Mouse (Mus musculus) cerebellum, adult 2 months (tissue): ENCODE data around the gene Gm10720.
"Not testable (repeated sequence)": the region's sequence is repeated elsewhere in the genome, so short reads cannot be mapped to it uniquely, and the experiment has no call there.

Experiments
- CTCF ChIP-seq: fragments of 200-500 bp; IDR thresholded peaks from 2 replicates; pipeline ENCODE4 v1.5.1; 2011; ENCODE audit warnings: low read depth, mild to moderate bottlenecking, control low read depth, low read length, moderate library complexity, borderline replicate concordance; ENCODE audit not compliant: insufficient read depth
- POLR2A ChIP-seq: fragments of 200-500 bp; IDR thresholded peaks from 2 replicates; pipeline ENCODE4 v1.6.1; 2011; ENCODE audit warnings: low read length, control low read depth, borderline replicate concordance; ENCODE audit not compliant: insufficient read depth

DNA sequence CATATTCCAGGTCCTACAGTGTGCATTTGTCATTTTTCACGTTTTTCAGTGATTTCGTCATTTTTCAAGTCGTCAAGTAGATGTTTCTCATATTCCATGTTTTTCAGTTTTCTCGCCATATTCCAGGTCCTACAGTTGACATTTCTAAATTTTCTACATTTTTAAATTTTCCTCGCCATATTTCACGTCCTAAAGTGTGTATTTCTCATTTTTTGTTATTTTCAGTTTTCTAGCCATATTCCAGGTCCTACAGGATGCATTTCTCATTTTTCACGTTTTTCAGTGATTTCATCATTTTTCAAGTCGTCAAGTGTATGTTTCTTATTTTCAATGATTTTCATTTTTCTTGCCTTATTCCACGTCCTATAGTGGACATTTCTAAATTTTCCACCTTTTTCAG is 11.3 kb downstream of the Gm10720 start:
- TF ChIP-seq POLR2A, CTCF: not testable (repeated sequence)
